Mouse (Mus musculus): ENCODE measurements around the gene Riok2.

Riok2 gene

GRCm38 (mm10) chr17:17408137-17408536 is 34.0 kb downstream of the Riok2 start:
- DNase-seq (ENCODE audit: low spot score in 2 of 2) = no peak

- no peak for DNase-seq (ENCODE audit: low spot score in 2 of 2)
Measured at GRCm38 (mm10) chr17:17408720-17409478, 34.8 kb downstream of the Riok2 start.

GRCm38 (mm10) chr17:17409601-17410000 is 35.5 kb downstream of the Riok2 start:
- no peak for DNase-seq (ENCODE audit: low spot score in 2 of 2)

GRCm38 (mm10) chr17:17411443-17411842 is 37.3 kb downstream of the Riok2 start:
- DNase-seq (ENCODE audit: low spot score in 2 of 2) = no peak

- DNase-seq (ENCODE audit: low spot score in 2 of 2) = no peak
Measured at GRCm38 (mm10) chr17:17412176-17412575, 38.1 kb downstream of the Riok2 start.

- DNase-seq (ENCODE audit: low spot score in 2 of 2) = no peak
Measured at GRCm38 (mm10) chr17:17414206-17414605, 40.1 kb downstream of the Riok2 start.

GRCm38 (mm10) chr17:17424609-17425307 is 50.6 kb downstream of the Riok2 start:
- no peak for DNase-seq (ENCODE audit: low spot score in 2 of 2)

GRCm38 (mm10) chr17:17425308-17425813 is 51.3 kb downstream of the Riok2 start:
- no peak for DNase-seq (ENCODE audit: low spot score in 2 of 2)

- no peak for DNase-seq (ENCODE audit: low spot score in 2 of 2)
Measured at GRCm38 (mm10) chr17:17425906-17426305, 51.8 kb downstream of the Riok2 start.

GRCm38 (mm10) chr17:17428888-17429287 is 54.8 kb downstream of the Riok2 start:
- DNase-seq (ENCODE audit: low spot score in 2 of 2) = no peak

GRCm38 (mm10) chr17:17433679-17434078 is 59.6 kb downstream of the Riok2 start:
- DNase-seq (ENCODE audit: low spot score in 2 of 2) = no peak

- DNase-seq (ENCODE audit: low spot score in 2 of 2) = no peak
Measured at GRCm38 (mm10) chr17:17438576-17439191, 64.6 kb downstream of the Riok2 start.

GRCm38 (mm10) chr17:17441876-17442498 is 67.9 kb downstream of the Riok2 start:
- no peak for DNase-seq (ENCODE audit: low spot score in 2 of 2)

- DNase-seq (ENCODE audit: low spot score in 2 of 2) = no peak
Measured at GRCm38 (mm10) chr17:17444297-17444886, 70.3 kb downstream of the Riok2 start.

All from cerebellum, postnatal 4 days (tissue).